Mouse (Mus musculus) gastrocnemius, postnatal 25 days (tissue): ENCODE measurements around the gene Sh3d19. TPM values are rescaled to one million over a fixed set of nuclear protein-coding genes. Genes with fewer than 3 reads are reported as not detected.
A peak's percentile ranks its signal among the peaks of the same experiment; 100 is the strongest.

Experiments
- DNase-seq: peaks from one replicate; pipeline ENCODE4 v3.0.0; 2022
- total RNA-seq, 2 experiments: library from RNA; stranded (reverse); gene quantifications; 1 replicate in 1 of 2; 2 replicates in 1 of 2; pipeline ENCODE4 v1.2.3; 2021

The Sh3d19 gene
- total RNA-seq, 2 experiments from 2014 or later: 20.0 to 20.6 TPM

DNA sequence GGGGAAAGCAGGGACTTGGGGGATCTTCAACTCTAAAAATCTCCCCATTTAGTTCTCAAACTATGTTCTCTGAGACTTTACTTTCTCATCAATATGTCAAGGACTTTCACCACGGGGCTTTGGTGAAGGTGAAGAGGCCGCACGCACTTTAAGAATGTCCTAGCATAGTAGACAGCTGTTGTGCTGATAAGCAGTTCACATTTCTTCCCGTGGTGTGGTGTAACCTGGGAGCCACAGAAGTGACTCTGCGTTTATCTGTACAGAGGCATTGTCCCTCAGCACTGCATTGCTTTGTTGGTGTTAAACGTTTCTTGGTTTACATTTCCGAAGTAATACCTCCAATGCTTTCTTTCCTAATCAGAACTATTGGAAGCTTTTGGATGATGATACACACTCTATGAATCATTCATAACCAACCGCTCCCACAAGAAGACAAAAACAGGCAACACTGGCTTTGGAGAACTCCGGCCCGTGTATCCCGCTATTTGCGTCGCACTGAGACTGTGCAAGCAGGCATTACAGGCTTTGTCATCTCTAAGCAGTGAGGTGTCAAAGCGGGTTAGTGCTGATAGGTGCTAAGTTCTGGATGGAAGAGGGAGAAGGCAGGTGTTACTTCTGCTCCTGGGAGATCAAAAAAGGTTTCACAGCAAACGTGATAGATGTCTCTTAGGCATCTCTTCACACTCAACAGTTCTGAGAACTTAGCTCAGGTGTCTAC is 57.9 kb downstream of the Sh3d19 start:
- no peak for DNase-seq

DNA sequence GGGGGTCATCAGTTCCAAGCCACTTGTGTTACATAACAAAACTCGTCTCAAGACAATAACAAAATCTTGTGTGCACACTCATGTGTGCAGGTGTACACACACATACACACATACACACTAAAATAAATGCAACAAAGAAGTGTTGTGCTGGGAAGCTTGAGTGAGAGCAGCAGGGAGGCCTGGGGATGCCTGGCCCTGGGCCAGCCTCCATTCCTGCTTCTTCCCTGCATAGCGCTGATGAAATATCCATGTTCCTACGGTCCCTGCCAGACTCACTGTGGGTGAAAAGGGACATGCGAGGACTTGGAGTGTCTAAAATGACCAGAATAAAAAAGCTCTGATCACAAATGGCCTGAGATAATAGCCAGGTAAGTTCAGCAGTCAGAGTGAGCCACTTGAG is 59.7 kb downstream of the Sh3d19 start:
- DNase-seq: peak; percentile 18

DNA sequence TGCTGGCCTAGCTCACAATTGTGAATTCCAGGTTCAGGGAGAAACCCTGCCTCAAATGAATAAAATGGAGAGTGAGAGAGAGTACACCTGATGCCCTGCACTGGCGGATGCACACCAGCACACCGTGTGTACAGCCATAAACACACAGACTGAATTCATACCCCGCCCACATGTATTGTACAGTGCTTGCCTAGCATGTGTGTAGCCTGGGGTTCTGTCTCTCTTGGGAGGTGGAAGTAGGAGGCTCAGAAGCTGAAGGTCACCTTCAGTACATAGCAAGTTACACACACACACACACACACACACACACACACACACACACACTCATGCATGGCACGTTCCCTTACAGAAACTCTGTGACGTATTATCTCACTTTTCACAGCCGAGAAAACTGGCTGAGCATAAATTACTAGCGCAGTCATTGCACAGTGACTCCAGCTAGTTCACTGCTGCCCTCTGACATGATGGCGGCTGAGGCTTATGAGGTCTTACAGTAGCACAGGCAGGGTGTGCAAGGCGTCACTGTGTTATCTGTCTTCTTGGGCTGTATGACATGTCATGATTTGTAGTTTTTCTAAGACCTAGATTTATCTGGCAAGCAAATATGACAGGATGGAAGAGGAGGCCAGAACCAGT is 62.7 kb downstream of the Sh3d19 start:
- no peak for DNase-seq

DNA sequence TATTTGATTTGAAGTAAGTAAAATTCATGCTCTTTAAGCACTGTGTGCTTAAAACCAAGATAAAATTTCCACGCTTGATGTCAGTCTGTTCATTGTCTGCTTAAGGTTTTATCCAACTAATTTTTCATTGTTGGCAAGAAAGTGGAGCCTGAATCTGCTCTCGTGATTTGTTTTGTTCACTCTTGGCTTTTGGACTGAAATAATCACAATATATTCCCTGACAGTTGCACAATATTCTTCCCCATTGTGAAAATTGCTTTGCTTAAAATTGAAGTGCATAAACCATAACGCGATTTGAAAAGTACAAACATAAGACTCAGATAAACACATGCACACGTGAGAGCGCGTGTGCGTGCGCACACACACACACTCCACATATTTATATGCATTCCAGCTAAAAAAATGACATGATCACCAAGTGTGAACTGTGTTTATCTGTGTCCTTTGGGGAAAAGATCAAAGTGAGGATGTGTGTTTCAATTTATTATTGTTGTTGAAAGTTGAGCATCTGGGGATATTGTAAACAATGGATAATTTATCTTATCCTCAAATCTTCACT is 67.1 kb downstream of the Sh3d19 start:
- no peak for DNase-seq

DNA sequence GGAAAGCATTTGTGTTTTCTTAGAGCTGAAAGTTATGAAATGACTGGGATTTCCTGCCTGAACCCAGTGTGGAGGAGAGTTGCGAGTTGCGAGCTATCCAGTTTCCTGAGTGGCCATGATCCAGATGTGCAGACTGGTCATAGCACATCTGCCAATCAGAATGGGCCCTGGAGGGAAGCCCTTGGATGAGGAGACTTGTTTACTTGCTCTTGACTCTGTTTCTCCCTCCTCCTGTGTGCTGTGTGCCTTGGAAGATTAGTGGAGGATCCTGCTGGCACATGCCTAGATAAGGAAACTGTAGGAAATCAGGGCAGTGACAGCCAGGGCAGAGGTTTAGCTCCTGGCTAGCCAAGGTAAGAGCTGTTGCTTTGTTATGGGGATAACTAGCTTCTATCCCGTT is 67.7 kb downstream of the Sh3d19 start:
- peak; percentile 75 for DNase-seq

DNA sequence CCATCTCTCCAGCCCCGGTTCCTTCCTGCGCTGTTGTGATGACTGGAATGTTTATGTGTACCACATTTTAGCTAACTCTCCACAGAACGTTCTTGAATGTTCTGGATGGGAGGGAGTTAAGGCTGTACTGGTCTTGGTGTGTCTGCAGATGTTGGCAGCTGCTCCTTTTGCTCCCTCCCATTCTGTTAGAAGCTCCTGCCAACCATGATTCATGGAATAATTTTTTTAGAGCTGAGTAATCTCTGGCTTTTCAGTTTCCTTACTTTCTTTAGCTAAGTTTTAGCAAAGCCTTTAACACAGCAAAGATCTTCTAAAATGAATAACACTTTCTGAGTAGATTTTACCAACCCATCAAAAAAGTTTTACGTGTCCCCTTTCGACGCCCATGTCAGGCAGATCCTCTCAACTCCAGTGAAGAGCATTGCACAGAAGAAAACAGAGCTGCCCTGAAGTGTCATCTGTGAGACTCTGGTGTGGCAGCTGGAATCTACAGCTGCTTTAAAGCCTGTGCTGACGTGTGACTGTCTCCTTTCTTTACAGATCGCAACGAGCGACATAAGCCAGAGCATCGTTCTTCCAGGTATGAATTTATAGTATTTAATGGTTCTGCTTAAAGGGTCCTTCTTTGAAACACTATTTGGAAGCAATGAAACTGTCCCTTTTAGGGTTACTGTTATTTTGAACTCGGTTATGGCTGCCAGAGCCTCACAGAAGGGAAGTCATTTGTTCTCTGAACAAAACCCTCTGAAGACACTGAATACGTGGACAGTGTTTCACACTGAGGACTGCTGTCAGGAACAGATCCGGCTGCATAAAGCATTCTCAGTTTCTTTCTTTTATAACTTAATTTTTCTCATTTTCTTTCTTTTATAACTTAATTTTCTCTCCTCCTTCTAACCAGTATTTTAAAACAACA is 69.6 kb downstream of the Sh3d19 start:
- peak; percentile 53 for DNase-seq

DNA sequence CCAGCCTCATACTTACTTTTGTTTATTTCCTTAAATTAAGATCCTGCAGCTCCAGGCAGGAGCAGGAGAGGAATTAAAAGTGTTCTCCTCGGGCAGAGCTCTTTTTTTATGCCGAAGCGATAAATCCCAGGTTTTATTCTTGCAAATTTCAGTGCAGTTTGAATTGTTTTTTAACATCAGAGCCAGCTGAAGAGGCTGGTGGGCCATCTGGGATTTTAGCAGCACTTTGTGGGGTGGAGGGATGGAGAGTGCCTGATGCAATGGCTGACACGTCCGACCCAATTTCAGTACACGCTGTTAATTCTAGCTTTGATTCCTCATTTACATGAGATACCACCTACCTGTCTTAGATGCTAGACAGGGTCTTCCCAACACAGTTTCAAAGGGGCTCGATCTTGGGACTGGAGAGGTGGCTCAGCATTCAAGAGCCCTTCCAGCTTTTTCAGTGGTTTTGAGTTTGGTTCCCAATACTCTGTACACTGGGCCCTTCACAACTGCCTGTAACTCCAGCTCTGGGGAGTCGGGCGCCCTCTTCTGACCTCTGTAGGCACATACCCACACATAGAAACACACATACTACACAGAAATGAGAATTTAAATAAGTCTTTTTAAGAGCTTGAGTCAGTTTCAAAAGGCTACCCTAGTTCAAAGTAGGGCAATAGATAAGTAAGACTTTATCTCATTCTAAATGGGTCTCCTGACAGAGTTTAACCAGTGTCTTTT is 76.9 kb downstream of the Sh3d19 start:
- DNase-seq: no peak

DNA sequence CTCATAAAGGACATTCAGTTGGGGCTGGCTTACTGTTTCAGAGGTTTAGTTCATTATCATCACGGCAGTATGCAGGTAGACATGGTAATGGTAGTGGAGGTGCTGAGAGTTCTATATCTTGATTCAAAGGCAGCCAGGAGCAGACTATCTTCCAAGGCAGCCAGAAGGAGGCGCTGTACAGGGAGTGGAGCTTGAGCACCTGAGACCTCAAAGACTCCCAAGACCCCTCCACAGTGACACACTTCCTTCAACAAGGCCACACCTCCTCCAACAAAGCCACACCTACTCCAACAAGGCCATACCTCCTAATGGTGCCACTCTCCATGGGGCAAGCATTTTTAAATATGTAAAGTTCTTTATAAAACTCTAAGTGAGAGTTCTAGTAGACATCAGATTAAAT is 78.1 kb downstream of the Sh3d19 start:
- DNase-seq: no peak

DNA sequence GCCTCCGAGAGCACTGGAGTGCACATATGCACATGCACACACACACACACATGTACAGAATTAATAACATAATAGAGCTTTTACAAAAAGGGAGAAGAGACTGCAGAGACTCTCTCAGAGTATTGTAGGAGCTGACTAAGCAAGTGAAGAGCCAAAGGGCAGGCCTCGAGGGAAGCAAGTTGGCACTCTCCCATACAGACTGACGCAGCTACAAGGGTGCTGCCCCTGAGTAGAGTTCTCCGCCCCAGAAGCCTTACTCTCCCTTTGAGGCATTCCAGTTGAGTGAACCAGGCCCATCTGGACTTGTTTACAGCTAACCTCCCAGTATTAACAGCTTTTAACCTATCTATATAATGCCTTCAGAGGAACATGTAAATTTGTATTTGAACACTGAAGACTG is 85.8 kb downstream of the Sh3d19 start:
- peak; percentile 64 for DNase-seq

DNA sequence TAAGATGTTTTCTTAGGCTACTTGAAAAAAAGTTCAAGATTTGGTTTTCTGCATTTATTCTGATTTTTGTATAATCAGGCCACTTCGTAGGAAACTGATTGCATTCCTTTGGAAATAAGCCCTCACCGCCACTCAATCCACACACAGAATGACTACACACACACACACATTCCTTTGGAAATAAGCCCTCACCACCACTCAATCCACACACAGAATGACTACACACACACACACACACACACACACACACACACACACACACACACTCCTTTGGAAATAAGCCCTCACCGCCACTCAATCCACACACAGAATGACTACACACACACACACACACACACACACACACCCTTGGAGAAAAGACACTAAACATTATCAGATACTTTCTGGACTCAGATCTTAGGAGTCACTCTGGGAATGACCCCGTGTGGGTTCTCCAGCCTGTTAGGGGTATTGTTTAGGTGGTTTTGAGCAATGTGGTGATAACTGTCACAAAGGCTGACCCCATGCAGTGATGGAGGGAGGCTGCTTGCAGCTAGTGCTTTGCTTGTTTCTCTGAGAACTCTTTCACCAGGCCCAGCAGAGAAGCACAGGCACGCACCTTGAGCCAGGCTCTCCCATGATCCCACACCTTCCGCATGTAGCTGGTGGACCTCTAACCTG is 86.7 kb downstream of the Sh3d19 start:
- DNase-seq: no peak

DNA sequence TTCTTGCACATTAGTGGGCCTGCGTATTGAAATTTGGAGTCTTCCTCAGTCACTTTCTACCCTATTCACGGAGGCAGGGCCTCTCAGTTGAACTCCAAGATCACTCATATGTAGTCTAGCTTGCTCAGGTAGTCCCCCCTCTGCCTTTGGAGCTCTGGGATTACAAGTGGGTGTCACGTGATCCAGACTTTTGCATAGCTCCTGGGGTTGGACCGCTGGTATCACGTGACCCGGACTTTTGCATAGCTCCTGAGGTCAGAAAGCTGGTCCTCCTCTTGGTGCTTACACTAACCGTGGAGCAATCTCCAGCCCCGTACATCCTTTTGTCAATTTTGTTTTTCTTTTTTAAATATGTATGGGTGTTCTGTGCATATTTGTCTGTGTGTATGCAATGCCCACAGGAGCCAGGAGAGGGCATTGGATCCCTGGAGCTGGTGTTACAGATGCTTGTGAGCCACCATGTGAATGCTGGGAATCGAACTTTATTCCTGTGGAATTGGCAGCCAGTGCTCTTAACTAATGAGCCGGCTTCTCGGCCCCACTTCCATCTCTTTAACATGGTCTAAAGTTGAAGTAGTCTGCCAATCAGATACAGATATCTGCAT is 98.8 kb downstream of the Sh3d19 start:
- DNase-seq: no peak

DNA sequence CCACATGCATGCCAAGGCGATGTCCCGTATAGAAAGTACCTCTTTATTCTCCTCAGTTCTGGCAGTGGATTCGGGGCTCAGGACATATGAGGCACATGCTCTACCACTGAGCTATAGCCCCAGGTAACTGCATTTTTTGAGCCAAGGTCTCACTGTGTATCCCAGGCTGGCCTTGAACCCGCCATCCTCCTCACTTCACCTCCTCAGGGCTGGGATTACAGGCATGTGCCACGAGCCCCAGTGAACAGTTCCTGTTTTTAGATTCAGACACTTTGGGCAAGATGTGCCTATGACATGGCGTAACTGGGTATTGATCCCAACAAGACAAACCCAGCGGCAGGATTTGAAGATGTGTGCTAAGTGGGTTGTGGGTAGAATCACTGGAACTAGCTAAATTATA is 99.9 kb downstream of the Sh3d19 start:
- DNase-seq: no peak

DNA sequence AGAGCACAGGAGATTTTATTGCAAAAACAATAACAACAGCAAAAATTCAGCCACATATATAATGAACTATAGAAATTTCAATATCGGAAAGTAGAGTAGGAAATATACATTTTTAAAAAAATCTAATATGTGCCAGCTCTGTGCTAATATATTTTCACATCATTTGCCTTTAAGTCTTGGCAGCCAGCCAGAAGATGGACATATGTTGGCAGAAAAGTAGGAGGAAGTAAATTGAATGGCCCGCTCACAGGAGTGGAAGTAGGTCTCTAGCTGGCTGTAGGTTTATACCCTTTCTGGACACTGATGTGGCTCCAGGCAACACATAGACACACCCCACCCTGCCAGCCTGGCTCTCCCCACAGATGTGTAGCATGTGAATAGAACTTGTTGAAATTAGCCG is 101.2 kb downstream of the Sh3d19 start:
- no peak for DNase-seq

DNA sequence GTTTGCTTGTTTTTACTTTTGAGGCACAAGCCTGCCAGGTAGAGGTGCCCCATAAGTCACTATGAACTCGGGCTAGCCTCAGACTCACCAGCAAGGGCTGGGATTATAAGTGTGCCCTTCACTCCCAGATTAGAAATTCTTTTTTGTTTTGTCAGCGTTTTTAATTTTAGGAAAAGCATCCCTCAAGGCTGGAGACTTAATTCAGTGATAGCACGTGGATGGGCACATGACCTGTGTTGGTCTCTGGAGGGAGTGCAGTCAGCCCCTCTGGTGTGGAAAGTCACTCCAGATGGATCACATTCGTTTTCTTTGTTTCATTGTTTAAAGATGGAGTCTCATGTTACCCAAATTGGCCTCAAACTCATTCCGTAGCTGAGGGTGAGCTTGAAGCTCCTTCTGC is 102.0 kb downstream of the Sh3d19 start:
- DNase-seq: no peak

DNA sequence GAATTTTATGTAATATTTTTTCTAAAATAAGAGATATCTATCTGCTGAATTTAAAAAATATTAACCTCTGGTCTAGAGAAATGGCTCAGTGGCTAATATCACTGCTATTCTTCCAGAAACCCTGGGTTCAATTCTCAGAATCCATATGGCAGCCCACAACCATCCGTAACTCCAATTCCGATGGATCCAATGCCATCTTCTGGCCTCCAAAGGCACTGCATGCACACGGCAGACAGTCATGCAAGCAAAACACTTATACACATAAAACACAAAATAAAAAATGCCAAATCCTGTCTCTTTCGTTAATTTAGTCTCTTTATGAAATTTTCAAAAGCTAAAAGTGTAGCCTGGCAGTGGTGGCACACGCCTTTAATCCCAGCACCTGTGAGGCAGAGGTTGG is 104.7 kb downstream of the Sh3d19 start:
- no peak for DNase-seq

DNA sequence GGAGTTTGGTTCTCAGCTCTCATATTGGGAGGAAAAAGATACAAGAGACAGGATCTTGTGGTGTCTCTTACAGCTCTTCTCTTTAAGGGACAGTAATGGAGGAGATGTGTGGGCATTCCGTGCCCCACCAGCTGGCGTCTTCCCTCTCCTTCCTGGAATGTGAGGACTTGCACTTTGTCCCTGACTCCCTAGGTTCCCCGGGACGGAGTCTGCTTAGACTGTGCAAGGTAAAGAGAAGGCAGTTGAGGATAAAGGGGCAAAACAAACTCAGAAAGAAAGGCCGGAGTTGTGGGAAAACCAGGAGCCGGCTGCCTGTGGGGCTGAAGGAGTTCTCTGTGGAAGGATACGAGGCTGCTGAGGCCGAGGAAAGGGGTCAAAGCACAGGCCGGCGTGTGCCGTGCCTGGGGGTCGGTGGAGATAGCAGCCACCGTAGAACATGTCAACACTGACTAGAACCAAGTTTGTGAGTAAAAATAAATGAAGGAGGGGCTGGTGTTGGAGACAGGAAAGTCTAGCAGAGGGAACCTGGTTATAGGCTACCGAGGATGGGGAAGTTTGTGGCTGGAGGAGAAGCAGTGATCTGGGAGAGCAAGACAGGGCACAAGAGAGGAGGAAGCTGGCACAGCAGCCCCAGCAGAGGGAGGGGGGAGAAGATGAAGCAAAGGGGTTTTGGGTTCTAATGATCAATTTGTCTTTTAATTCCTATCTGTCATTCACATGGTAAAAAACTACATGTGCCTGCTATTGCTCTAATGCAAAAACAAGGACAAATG is 105.8 kb downstream of the Sh3d19 start:
- no peak for DNase-seq

DNA sequence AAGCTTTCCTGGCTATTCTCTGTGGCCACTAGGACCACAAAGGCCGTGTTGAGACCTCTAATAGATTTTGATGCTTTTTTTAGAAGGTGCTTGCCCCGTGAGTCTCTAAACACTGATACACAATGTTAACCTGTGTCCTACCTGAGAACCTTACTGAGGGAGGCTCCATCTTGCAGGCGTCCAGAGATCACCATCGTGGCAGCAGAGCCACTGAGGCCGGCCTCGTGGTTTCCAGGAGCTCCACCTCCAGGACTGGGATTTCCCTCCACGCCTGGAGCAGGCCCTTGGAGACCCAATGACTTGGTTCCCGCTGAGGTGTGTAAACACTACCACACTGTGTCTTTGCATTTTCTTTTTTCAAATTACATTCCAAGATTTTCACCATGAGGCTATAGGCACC is 112.1 kb downstream of the Sh3d19 start:
- no peak for DNase-seq

DNA sequence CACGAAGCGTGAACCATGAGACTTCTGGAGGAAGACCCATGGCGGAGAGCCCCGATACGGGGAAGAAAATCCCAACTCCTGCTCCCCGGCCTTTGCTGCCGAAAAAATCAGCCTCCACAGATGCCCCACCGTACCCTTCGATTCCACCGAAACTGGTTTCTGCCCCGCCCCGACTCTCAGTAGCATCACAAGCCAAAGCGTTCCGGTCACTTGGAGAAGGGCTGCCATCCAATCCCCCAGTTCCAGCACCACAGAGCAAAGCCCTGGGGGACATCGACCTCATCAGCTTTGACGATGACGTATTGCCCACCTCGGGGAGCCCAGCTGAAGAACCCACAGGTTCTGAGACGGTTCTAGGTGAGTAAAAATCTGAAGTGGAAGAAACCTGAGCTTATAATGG is 114.1 kb downstream of the Sh3d19 start:
- DNase-seq: no peak

DNA sequence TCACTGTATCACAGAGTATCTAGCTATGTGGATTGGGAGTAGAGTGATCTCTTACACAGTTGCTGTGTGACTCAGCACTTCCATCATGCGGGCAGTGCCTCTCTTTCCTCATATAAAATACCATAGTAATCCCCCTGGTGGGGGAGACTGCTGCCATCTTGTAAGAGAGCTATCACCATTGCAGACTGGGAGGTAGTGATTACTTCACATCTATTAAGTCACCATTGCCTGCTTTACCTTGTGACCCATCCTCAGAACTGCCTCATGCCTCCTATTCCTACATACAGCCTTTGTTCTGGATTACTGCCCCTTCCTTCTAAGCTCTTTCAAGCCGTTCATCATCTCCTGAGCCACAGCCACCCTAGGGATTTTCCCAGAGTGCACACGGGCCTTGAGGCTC is 117.0 kb downstream of the Sh3d19 start:
- no peak for DNase-seq

DNA sequence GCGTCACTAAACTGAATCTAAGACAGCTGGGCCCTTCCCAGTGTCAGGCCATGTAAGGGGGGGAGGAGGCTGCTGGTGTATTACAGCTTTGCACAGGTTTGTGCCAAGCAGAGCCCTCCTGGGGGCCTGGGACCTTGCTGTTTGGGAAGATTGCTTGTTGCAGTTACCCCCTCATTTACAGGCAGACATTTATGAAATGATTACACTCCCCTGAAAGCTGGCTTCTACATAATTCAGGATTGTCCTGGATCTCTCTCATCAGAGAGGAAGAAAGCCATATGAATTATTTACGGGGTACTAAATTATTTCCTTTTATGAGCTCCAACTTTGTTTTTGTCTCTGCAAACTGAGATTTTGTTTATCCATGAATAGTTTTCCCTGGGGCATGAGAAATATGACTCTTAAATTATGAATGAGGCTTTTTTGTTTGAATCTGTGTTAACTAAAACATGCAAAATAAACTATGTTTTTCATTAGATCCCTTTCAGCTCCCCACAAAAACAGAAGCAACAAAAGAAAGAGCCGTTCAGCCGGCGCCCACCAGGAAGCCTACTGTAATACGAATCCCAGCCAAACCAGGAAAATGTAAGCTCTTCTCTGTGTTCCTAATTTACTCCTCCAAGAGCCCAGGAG is 122.4 kb downstream of the Sh3d19 start:
- DNase-seq: no peak
